Mouse (Mus musculus) stomach, postnatal 0 days (tissue): ENCODE results near the gene 1190005I06Rik.

Source experiments
- CTCF ChIP-seq: IDR thresholded peaks from 2 replicates; pipeline ENCODE4 v1.5.1; 2016; ENCODE audit warnings: antibody characterized with exemption, low read depth, mild to moderate bottlenecking, moderate library complexity
- EP300 ChIP-seq: optimal IDR thresholded peaks from 2 replicates; pipeline ENCODE3; 2016; ENCODE audit warnings: antibody characterized with exemption

GRCm38 (mm10) chr8:120647532-120647931 lies at the start of gene 1190005I06Rik:
- TF ChIP-seq CTCF (no peak), EP300 (no peak)
